Mouse (Mus musculus) bone marrow, adult 2 months (tissue): ENCODE data around the gene Ifngr2. TPM values are rescaled to one million over a fixed set of nuclear protein-coding genes. Genes with fewer than 3 reads are reported as not detected.
"Not testable (repeated sequence)": the region's sequence is repeated elsewhere in the genome, so short reads cannot be mapped to it uniquely, and the experiment has no call there.

ENCODE experiments used
- H3K27ac ChIP-seq: fragments of 200-500 bp; 2 replicates; pipeline ENCODE4 v1.5.1; 2012; ENCODE audit warnings: low read depth, mild to moderate bottlenecking, control low read depth, inconsistent platforms, low read length; ENCODE audit not compliant: control insufficient read depth, poor library complexity, insufficient read depth
- H3K4me1 ChIP-seq: fragments of 200-500 bp; 2 replicates; pipeline ENCODE4 v1.6.1; 2011; ENCODE audit warnings: low read length; ENCODE audit not compliant: control insufficient read depth, insufficient read depth
- H3K4me3 ChIP-seq: fragments of 200-500 bp; replicated peaks from 2 replicates; pipeline ENCODE3; 2011; ENCODE audit warnings: mild to moderate bottlenecking, low read depth, low read length, control low read depth; ENCODE audit not compliant: control insufficient read depth
- CTCF ChIP-seq: fragments of 200-500 bp; IDR thresholded peaks from 2 replicates; pipeline ENCODE4 v1.5.1; 2011; ENCODE audit warnings: low read length, control low read depth; ENCODE audit not compliant: control insufficient read depth, insufficient read depth
- POLR2A ChIP-seq: fragments of 200-500 bp; IDR thresholded peaks from 2 replicates; pipeline ENCODE4 v1.6.1; 2011; ENCODE audit warnings: low read depth, mild to moderate bottlenecking, control low read depth, low read length, borderline replicate concordance; ENCODE audit not compliant: control insufficient read depth
- WGBS: fragments of 180-500 bp; shearing (Covaris S2); methylation state at CpG from one replicate; pipeline ENCODE4 v1.1.7; 2018; 5-methylcytosine and 5-hydroxymethylcytosine counted together
- polyA plus RNA-seq: library from polyadenylated mRNA; stranded (reverse); fragments of >200 nt; gene quantifications from 2 replicates; pipeline ENCODE4 v1.2.4, GENCODE M21; 2011; ENCODE audit warnings: low replicate concordance; ENCODE audit not compliant: missing spikeins, insufficient read depth, insufficient read length

Ifngr2 gene
- polyA plus RNA-seq, 1 experiment, result 27.7 TPM

- H3K27ac ChIP-seq, result peak overlapping the region; percentile 94
- H3K4me3 ChIP-seq, result no peak overlapping the region
- TF ChIP-seq CTCF, result no peak
- TF ChIP-seq POLR2A, result no peak
- 11% methylated on average over 5 of the region's 5 CpGs for WGBS
- peaks cover 10% of the 10 kb centered on the region for H3K4me1 ChIP-seq
These were observed 24.8 kb upstream of the Ifngr2 start for GRCm38 (mm10) chr16:91522040-91522439.

GRCm38 (mm10) chr16:91522479-91523309, 24.2 kb upstream of the Ifngr2 start:
- Histone ChIP-seq H3K27ac (peak overlapping the region; percentile 94), H3K4me3 (peak overlapping the region; percentile 41), H3K4me1 (peaks cover 10% of the 10 kb centered on the region)
- 2% methylated on average over 18 of the region's 18 CpGs for WGBS
- TF ChIP-seq POLR2A, result no peak
- TF ChIP-seq CTCF, result no peak

- 18% methylated on average over 5 of the region's 5 CpGs for WGBS
These were observed 22.7 kb upstream of the Ifngr2 start for GRCm38 (mm10) chr16:91524206-91524605.

GRCm38 (mm10) chr16:91526274-91526673, 20.6 kb upstream of the Ifngr2 start:
- TF ChIP-seq POLR2A (no peak), CTCF (no peak)
- Histone ChIP-seq H3K4me1 (peaks cover 9% of the 10 kb centered on the region), H3K4me3 (no peak overlapping the region), H3K27ac (no peak overlapping the region)
- 91% methylated on average over 6 of the region's 6 CpGs for WGBS

More at GRCm38 (mm10) chr16:91524206-91524605, 22.7 kb upstream of the Ifngr2 start:
- TF ChIP-seq CTCF (no peak), POLR2A (no peak)
- Histone ChIP-seq H3K4me1 (peaks cover 10% of the 10 kb centered on the region), H3K27ac (peak overlapping the region; percentile 64), H3K4me3 (no peak overlapping the region)

GRCm38 (mm10) chr16:91527051-91527450, 19.8 kb upstream of the Ifngr2 start:
- peaks cover 7% of the 10 kb centered on the region for H3K4me1 ChIP-seq
- H3K4me3 ChIP-seq, result no peak overlapping the region
- peak overlapping the region; percentile 72 for H3K27ac ChIP-seq
- WGBS, result 26% methylated on average over 10 of the region's 10 CpGs
- TF ChIP-seq POLR2A (no peak), CTCF (peak; percentile 39)

GRCm38 (mm10) chr16:91527500-91527899, 19.4 kb upstream of the Ifngr2 start:
- H3K4me3 ChIP-seq, result no peak overlapping the region
- H3K4me1 ChIP-seq, result peaks cover 7% of the 10 kb centered on the region
- WGBS, result 19% methylated on average over 5 of the region's 5 CpGs
- TF ChIP-seq POLR2A, result no peak
- no peak for TF ChIP-seq CTCF
- peak overlapping the region; percentile 57 for H3K27ac ChIP-seq

- peak; percentile 56 for TF ChIP-seq CTCF
- no peak for TF ChIP-seq POLR2A
- H3K27ac ChIP-seq, result no peak overlapping the region
- 71% methylated on average over 9 of the region's 9 CpGs for WGBS
- H3K4me3 ChIP-seq, result no peak overlapping the region
- H3K4me1 ChIP-seq, result peaks cover 7% of the 10 kb centered on the region
These were observed 18.3 kb upstream of the Ifngr2 start for GRCm38 (mm10) chr16:91528578-91528977.

- not testable (repeated sequence) for H3K4me3 ChIP-seq, H3K4me1 ChIP-seq, H3K27ac ChIP-seq
- 82% methylated on average over 4 of the region's 4 CpGs for WGBS
These were observed 16.0 kb upstream of the Ifngr2 start for GRCm38 (mm10) chr16:91530830-91531229.

GRCm38 (mm10) chr16:91531856-91532255, 15.0 kb upstream of the Ifngr2 start:
- H3K27ac ChIP-seq, result no peak overlapping the region
- H3K4me3 ChIP-seq, result no peak overlapping the region
- TF ChIP-seq POLR2A (no peak), CTCF (no peak)
- 68% methylated on average over 6 of the region's 6 CpGs for WGBS
- peaks cover 2% of the 10 kb centered on the region for H3K4me1 ChIP-seq
